Mouse (Mus musculus) lung, postnatal 10 days (tissue): ENCODE measurements around the gene Camk1d.
"Not testable (repeated sequence)": the region's sequence is repeated elsewhere in the genome, so short reads cannot be mapped to it uniquely, and the experiment has no call there.

ENCODE experiments used
- DNase-seq: peaks from one replicate; pipeline ENCODE4 v3.0.0; 2021

The Camk1d gene

DNA sequence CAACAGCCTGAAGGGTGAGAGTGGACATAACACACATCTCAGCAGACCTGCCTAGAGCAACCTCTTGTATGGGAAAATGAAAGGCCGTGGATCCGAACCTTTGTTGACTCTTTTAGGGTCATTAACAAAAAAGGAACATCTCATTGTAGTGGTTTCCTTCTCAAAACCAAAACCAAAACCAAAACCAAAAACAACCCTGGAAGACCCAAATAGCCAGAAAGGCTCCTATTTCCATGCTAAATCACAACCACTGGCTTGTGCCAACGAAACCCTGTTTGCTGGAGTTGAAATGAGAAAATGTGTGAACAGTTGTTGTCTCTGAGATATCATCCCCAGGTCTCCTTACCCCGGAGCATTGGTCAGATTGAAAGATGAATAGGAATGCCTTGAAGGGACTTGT is 321.8 kb downstream of the Camk1d start:
- DNase-seq, result no peak

DNA sequence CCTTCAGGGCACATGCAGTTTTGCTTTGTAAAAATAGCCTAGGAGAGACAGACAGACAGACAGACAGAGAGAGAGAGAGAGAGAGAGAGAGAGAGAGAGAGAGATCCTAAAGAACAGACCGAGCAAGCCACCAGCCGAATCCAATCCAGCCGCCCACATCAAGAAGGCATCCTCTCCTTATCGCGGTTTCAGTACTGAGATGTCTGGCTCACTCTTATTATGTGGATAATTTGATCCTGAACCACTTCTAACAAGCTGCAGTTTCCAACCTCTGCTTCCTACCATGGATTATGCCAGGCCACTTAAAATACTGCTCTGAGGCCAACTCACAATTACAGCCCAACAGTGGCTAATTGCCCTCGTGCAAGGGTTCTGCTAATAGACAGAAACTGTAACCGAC is 325.9 kb downstream of the Camk1d start:
- DNase-seq, result no peak

DNA sequence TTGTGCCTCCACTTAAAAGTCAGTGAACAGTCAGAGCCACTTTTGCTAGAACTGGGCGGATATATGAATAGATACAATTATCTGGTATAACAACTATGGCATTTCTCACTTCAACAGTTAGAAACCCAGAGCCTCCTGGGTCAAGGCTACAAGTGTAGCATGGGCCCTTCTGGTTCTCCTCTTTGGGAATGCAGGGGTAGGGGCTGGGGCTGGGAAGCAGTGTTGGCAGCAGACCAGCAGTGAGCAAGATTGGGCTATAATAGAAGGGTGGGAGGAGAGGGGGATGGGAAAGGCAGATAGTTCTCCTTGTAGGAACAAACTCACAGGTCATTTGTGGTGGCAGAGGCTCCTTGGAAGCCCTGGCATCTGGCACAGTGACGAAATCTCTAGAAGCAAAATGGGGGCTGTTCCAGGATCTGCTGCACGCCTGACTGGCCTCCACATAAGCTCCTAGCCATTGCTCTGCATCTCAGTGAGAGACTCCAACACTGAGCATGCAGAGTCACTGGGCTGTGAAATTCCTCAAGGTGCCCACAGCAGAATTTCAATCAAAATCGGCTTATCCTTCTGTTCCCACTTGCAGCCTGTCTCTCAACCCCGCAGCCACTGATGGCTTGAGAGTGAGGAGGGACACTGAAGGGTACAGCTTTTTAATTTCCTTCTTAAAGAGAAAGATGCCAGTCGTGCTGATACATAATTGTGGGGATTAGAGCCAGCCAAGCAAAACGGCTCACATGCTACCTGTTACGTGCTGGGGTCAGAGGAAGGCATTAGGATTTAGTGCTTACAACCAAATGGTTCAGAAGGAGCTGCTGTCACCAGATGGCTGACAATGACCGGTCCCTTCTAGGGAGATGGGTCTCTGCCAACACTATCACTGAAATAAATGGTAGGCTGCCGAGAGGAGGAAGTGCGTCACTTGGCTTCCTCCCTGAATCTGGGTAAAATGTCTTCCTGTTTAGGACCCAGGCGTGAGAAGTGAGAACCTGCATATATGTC is 332.3 kb downstream of the Camk1d start:
- peak; percentile 15 for DNase-seq

DNA sequence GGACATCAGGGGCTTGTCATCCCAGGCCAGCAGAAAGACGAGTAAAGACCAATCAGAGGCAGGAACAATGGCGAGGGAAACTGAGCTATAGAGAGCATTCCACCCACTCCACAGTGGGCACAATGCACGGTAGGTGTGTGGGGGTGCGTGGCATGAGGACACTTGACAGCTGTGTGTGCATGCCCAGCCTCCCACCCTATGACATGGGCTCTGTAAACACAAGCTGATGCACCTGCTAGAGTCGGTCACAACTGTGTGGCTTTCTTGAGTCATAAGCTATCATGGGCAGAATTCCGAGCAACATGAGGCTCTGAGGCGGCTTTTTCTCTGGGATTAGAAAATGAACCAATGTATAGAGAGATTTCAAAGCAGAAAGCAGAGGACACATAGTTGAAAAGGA is 333.3 kb downstream of the Camk1d start:
- DNase-seq, result no peak

GRCm38 (mm10) chr2:5378922-5379321 is 335.4 kb downstream of the Camk1d start:
- not testable (repeated sequence) for DNase-seq

DNA sequence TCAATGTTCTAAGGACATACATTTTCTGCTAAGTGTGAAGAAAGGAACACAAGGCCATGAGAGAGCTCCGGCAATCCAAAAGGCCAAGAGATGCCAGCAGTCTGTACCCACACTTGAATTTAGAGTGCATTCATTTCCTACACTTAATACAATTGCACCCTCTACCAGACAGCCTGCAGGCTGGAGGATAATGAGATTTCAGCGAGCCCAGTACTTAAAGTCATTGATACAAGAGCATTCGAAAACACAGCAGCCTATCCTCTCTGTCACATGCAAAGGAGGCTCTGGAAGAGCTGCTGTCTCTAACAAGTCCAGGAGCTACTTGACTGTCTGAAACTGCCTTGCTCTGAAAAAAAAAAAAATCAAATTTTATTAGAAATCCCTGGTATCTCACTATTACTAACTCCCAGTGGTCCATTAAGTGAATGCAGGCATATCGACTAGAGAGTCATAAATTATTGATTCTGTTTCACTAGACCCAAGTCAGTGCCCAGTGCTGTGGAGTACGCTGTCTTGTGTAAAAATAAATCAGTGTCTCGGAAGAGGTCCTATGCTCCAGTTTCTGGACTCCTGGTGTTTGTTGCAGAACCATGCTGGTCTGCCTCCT is 336.1 kb downstream of the Camk1d start:
- no peak for DNase-seq

- no peak for DNase-seq
Observed at GRCm38 (mm10) chr2:5372886-5373429, 341.4 kb downstream of the Camk1d start.

DNA sequence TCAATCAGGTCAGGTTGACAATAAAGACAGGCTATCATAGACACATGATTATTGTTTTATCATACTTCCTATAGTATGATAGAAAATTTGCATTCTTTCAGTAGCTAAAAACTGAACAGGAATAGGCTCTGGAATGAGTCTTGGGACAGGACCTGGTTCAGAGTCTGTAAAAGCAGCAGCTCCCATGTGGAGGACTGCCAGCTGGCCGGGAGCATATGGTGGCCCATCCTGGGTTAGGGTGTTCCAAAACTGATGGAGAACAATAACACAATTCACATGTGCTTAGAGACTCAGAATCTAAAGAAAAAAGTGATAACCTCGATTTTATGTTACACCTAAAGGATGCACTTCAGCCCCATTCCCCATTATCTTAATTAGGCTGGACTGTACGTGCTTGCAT is 343.0 kb downstream of the Camk1d start:
- no peak for DNase-seq

DNA sequence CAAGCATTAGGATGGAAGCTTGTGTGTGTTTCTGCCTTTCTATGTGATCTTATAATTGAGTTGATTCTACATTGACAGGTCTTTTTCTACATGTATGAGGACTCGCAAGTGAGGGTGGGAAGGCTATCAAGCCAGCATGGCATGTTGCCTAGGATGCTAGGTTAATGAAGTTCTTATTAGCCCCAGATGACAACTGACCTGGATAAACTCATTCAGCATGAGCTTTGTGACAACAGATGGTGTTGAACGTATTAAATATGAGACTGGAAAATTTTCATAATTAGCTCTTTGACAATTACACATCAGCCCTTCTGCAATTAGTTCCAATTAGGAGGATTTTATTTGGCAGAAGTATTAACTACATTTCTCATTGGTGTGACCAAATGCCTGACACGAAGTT is 343.7 kb downstream of the Camk1d start:
- DNase-seq, result no peak

- no peak for DNase-seq
Observed at GRCm38 (mm10) chr2:5363836-5364235, 350.5 kb downstream of the Camk1d start.

- DNase-seq, result no peak
Observed at GRCm38 (mm10) chr2:5358049-5358448, 356.3 kb downstream of the Camk1d start.

GRCm38 (mm10) chr2:5357056-5357455 is 357.3 kb downstream of the Camk1d start:
- no peak for DNase-seq

GRCm38 (mm10) chr2:5352821-5353522 is 361.3 kb downstream of the Camk1d start:
- DNase-seq, result no peak

- no peak for DNase-seq
Observed at GRCm38 (mm10) chr2:5345344-5345743, 369.0 kb downstream of the Camk1d start.

GRCm38 (mm10) chr2:5327533-5328250 is 386.6 kb downstream of the Camk1d start:
- no peak for DNase-seq

- no peak for DNase-seq
Observed at GRCm38 (mm10) chr2:5324806-5325205, 389.5 kb downstream of the Camk1d start.

DNA sequence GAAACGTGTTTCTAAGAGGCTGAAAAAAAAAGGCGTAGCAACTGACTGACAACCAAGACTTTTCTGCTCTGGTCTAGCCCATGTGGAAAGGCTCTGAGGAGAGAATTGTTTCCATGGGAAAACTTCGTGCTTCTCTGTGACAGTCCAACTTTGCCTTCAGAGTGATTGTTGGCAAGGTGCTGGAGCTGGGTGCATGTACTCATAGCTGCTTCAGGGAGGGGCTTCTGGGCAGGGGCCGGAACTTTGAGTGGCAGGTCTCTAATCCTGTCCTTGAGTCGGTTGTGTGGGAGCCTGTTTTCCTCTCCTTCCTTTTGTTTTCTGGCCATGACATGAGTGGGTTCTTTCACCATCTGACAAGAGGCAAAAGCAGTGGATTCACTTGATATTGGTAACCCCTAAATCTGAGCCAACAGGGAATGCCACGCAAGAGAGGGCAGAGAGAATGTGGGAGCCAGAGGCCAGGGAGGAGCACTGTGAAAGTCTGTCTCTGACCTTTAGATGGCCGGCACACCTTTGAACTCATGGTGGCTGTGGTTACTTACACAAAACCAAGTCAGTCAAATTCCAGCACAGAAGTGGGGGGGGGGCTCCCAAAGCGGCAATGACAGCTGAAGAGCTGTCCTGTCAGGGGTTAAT is 392.5 kb downstream of the Camk1d start:
- peak; percentile 23 for DNase-seq

- no peak for DNase-seq
Observed at GRCm38 (mm10) chr2:5319138-5319537, 395.2 kb downstream of the Camk1d start.

- DNase-seq, result no peak
Observed at GRCm38 (mm10) chr2:5316763-5317162, 397.6 kb downstream of the Camk1d start.

- DNase-seq, result no peak
Observed at GRCm38 (mm10) chr2:5316217-5316616, 398.1 kb downstream of the Camk1d start.

DNA sequence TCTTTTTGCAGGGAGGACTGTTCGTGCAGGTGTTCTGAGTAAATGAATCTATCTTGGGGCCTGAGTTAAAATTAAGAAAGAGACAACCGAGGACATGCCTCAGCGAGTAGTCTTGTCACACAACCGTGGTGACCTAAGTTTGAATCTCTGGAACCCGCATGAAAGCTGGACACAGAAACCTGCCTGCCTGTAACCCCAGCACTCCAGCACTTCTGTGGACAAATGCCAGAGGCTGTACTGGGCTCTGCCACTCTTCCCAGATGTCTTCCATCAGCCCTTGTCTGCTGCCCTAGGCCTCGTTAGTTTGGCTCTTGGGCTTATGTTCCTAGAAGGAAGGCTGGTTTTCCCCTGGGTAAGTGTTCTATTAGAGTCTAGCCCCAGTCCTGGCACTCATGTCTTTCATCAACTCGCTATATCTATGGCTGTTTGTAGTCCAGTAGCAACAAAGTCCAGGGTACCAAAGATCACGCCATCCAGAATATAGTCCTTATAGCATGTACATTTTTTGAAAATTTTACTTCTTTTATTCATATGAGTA is 399.0 kb downstream of the Camk1d start:
- DNase-seq, result peak; percentile 20
